Mouse (Mus musculus): ENCODE measurements around the gene Mboat2.

The Mboat2 gene

DNA sequence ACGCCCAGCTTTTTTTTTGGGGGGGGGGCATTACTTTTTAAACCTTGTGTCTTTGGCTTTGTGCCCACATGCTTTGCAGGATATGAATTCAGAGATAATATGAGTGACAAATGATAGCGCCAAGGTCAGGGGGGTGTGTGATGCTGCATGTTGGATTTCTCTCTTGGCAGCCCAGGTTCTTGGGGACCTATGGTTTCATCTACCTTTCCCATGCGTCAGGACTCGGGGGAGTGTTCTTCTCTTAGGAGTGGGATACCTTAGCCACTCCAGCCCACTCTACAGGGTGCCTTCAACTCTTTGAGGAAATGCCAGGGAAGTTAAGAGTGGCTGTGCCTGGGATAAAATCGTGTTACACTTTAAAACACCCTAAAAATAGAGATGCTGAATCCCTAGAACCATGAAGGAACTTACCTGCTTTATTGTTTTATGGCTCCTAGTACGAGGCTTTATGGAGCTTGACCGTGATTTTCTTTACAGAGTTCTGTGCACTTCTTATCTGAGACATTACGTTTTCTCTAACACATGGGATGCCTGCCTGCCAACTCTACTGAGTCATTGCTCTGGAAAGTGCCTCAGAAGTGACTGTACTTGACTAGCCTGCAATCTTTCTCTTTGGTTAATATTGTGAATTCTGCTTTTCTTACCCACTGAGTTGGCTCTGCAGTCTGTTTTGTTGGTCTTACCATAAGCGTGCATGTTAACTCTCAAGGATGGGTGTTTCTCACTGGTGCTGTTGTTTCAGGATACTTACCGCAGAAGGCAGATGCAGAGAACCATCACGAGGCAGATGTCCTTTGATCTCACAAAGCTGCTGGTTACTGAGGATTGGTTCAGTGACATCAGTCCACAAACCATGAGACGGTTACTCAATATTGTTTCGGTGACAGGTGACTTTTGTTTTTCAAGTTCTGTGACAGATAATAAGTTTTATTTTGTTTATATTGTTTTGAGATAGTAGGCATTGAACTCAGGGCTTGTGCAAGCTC is 182.2 kb downstream of the Mboat2 start:
- no peak for DNase-seq (ENCODE audit: low spot score)
